Mouse (Mus musculus) forelimb bud, embryonic 11.5 days (tissue): ENCODE data around the gene Erc2.
"Not testable (repeated sequence)": the region's sequence is repeated elsewhere in the genome, so short reads cannot be mapped to it uniquely, and the experiment has no call there.

Experiments used
- DNase-seq: peaks from one replicate; pipeline ENCODE4 v3.0.0-alpha.2; 2012; ENCODE audit warnings: low read depth, low spot score

Gene Erc2

DNA sequence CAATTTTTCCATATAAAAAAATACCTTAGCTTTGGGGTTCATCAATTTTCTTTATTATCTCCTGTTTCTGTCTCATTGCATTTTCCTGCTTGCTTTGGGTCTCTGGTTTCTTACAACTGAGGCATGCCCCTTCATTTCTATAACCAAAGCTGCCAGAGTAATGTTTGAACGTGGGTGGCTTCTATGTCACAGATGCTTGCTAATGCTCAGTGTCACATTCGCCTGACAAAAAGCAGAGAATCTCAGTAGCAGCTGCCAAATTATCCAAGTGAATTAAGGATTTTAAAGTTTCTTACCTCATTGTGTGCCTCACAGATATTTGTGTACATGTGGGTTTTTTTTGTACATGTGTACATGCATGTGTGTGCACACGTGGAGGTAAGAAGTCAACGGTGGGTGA is 210.0 kb downstream of the Erc2 start:
- DNase-seq: no peak

DNA sequence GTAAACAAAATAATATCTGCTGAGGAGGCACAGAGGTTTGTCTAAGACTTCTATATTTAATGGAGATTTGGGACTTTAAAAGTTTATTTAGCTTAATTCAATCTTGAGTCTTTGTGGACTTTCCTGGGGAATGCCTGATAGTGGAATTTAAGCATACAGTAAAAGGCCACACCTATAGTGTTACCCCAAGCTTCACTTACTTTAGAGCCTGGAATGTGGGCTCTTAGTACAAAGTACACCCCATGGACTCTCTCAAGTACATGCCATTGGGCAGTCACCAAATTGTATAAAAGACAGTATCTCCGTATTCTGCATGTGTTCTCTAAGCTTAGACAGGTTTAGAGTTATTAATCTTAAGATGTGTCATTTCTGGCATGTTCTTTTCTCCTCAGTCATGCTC is 213.1 kb downstream of the Erc2 start:
- no peak for DNase-seq

GRCm38 (mm10) chr14:27837601-27838105 is 215.4 kb downstream of the Erc2 start:
- no peak for DNase-seq

GRCm38 (mm10) chr14:27840120-27840519 is 217.9 kb downstream of the Erc2 start:
- no peak for DNase-seq

- no peak for DNase-seq
Measured at GRCm38 (mm10) chr14:27846875-27847274, 224.6 kb downstream of the Erc2 start.

DNA sequence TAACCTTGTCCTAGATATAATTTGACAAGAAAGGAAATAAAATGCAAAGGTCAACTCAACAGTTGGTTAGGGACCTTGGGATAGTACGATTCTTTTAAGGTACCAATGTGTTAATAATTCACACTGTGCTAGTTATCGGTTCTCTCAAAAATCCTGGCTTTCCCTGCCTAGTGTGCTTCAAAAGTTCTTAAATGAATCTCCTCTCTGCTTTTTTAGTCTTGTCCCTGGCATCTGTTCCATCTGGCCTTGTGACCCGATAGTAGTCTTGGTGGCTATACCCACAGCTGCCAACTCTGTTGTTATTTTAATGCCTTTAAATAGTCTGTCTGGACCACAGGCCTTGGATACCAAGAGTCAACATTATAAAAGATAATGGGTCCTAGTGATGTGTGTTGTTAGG is 225.1 kb downstream of the Erc2 start:
- DNase-seq: no peak

GRCm38 (mm10) chr14:27851231-27851630 is 229.0 kb downstream of the Erc2 start:
- DNase-seq: no peak

- DNase-seq: no peak
Measured at GRCm38 (mm10) chr14:27852606-27853005, 230.4 kb downstream of the Erc2 start.

- DNase-seq: no peak
Measured at GRCm38 (mm10) chr14:27860371-27861046, 238.3 kb downstream of the Erc2 start.

- DNase-seq: no peak
Measured at GRCm38 (mm10) chr14:27862299-27862698, 240.1 kb downstream of the Erc2 start.

DNA sequence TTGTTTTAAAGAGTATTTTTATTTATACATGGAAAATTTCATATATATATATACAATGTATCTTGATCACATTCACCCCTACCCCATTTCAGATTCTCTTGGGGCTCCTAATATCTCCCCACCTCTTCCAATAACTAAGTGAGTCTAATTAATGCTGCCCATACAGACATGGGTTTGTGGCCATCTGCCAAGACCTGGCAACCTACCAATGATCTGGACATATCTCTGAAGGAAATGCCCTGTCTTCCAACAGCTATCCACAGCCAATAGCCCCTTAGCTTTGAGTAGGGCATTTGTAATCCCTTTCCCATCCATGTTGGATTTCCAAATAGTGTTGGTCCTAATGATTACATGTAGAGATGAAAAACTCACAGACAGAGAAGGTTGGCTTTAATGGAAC is 245.2 kb downstream of the Erc2 start:
- DNase-seq: no peak

GRCm38 (mm10) chr14:27873619-27874018 is 251.4 kb downstream of the Erc2 start:
- no peak for DNase-seq

DNA sequence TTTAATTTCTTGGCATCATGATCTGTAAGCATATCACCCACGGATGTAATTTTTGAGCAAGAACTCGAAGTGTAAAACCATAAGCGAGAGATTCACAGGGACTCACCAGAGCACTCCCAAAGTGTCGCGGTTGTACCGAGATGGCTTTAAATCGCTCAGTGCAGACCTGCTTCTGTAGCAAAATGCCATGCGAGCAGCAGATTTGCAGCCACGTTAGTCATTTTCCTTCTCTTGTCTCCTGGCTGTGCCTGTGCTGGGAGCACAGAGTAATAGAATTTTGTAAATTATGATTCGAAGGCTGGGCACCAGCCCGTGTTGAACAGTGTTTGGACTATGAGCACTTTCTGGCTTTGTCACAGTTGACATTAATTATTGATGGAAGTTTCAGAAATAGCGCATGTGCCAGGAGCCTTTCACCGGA is 253.8 kb downstream of the Erc2 start:
- DNase-seq: no peak

GRCm38 (mm10) chr14:27881972-27882371 is 259.7 kb downstream of the Erc2 start:
- no peak for DNase-seq

DNA sequence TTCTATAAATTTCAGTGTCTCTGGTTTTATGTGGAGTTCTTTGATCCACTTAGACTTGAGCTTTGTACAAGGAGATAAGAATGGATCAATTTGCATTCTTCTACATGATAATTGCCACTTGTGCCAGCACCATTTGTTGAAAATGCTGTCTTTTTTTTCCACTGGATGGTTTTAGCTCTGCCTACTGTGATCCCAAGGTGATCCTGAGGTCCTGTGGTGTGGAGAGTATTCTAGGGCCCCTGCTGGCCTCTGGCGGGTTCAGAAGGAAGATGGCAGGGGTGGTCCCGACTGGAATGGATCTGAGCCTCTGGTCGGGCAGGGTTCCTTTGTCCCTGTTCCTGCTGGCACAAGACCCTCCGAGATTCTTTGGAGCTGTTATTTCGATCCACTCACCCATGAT is 264.1 kb downstream of the Erc2 start:
- not testable (repeated sequence) for DNase-seq

DNA sequence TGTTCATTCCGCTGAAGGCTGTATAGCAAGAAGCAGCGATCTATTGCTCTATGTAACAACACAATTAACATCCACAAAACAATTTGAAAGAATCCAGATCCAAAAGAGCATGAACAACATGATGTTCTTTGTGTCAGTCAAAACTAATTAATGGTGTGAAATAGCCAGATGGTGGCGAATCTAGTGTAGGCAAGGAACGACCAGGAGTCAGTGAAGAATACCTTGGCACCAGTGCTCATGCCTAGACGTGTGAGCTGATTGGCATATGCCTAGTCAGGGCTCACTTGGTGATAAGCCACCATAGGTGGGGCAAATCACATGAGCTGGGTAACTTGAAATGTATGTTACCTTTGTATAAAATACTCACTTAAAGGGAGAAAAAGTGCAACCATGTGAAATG is 265.3 kb downstream of the Erc2 start:
- no peak for DNase-seq

DNA sequence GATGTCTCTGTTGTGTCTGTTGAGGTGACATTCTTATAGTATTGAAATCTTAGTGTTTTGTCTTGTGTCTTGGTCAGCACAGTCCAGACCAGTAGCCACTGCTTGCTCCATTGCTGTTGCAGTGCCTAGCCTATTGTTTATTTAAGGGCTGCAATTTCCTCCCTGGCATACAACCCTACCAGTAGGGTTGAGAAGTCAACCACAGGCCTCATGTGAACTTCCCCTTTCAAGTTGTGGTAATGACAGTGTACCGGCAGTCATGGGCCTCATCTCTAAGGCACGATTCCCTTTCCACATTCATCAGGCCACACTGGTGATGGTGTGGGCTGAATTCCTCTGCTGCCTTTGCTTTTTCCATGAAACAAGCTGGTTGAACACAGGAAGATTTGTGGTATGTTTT is 267.4 kb downstream of the Erc2 start:
- DNase-seq: no peak

DNA sequence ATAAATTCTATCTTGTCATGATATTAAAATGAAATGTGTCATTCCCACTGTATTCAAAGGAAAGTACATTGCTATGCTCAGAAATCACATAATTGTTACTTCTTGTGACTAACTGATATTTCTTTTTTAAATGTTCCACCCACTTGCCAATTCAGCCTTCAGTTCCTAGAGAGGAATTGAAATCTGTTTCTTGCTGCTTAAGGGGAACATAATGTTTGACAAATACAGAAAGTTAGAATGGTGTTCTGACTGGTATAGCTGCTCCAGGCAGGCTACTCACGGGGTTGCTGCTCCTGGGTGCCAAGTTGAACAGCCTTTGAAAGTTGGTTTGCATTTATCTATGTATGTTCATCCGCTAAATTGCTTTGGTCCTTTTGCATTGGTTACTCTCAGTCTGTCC is 270.2 kb downstream of the Erc2 start:
- DNase-seq: no peak

DNA sequence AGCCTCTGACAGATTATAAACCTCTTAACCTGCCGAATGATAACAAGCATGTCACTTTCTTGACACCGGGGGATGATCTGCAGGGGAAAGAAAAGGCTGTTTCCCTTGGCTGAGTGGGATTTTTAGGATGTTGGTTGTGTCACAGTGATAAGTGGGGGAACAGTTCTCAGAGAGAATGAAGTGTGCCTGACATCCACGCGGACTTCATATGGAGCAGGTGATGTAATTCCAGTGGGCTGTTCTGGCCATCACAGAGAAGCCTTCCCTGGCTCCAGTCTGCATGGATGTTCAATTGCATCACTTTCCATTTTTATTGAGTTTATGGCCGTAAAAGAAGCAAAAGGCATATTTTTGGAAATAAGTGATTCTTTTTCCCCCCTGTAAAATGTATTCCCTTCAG is 279.5 kb downstream of the Erc2 start:
- DNase-seq: no peak

DNA sequence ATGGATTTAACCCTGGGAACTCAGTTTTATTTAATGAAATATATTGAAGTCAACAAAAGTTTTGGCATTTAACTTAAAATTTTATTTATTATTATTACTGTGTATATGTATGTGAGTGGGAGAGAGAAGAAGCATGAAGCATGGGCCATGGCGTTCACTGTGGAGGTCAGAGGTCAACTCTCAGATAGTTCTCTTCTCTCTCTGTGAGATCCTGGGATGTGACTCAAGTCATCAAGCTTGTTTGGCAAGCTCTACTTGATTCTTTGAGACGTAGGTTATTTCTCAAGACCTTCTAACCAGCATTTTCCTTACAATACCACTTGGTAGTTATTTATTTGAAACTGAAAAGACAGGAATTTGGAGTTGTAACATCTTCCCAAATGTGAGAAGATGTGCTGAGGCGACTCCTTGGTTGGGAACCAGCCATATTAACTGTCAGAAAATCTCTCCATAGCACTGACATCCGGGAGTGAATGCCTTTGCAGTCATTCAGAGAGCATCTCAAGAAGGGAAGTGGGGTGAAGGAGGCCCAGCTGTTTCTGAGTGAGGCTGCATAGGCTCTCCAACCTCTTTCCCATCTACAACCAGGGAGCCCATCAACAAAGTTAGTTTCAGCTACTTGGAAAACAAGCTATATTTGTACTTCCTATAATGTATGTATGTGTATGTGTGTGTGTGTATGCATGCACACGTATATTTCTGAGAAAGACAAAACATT is 299.6 kb downstream of the Erc2 start:
- DNase-seq: no peak

DNA sequence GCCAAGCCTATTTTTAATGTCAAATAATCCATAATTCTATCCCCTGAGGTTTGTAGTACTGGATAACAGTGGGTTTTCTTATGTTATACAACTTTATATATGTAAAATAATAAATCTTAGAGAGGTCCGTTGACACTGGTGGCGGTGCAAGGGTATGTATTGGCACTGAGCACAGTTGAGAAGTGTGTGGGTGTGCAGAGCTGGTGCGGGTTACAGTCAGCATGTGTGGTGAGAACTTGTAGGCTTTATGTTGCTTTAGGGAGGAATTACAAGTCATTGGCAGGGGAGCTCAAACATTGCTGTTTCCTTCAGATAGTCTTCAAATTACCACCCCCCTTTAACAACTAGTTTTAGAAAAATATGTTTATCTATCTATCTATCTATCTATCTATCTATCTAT is 305.1 kb downstream of the Erc2 start:
- no peak for DNase-seq

- DNase-seq: no peak
Measured at GRCm38 (mm10) chr14:27933533-27933932, 311.3 kb downstream of the Erc2 start.

DNA sequence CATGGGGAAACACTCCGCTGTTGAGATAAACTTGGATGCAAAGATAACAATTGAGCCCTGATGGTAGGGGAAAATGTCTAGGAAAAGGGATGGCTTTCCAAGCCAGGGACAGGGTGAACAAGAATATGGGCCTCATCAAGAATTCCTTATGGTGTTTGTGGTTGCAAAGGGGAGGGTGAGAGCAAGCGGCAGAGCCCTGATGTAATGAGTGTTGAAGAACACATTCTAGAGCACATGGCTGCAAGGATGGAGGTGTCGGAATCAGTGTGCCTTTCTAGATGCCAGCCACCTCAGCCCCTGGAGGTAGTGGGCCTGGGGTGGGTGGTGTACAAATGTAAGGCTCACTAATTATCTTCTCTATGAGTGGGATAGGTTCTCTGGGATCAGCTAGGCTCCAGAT is 313.5 kb downstream of the Erc2 start:
- DNase-seq: no peak
